Mouse (Mus musculus) heart, embryonic 11.5 days (tissue): Measurements from ENCODE around the gene Apobec1. TPM values are rescaled to one million over a fixed set of nuclear protein-coding genes. Genes with fewer than 3 reads are reported as not detected.

ENCODE experiments used
- polyA plus RNA-seq: library from polyadenylated mRNA; unstranded; fragments of >200 nt; fragmentation: Nextera tagmentation; extraction: Ambion mirVana; gene quantifications from 2 replicates; pipeline ENCODE4 v1.2.1, GENCODE M21; 2014

Apobec1 gene
- polyA plus RNA-seq, 1 experiment from 2014 or later: 2.4 TPM

Other genes with a start within 250 kb of the Apobec1 start
- 8.7 and 10.9 TPM in 2 replicates for gene Rimklb, start 103.7 kb downstream of the Apobec1 start, polyA plus RNA-seq
- 5.4 and 5.9 TPM in 2 replicates for gene Mfap5, start 96.6 kb downstream of the Apobec1 start, polyA plus RNA-seq
- 0.16 TPM in 1 of 2 replicates, not detected in the other for gene Aicda, start 48.6 kb downstream of the Apobec1 start, polyA plus RNA-seq
- gene Gdf3, start 7.6 kb upstream of the Apobec1 start, polyA plus RNA-seq: 0.17 and 0.56 TPM in 2 replicates
- not detected in 2 replicates for gene Dppa3, start 24.0 kb upstream of the Apobec1 start, polyA plus RNA-seq
- 0.23 and 0.25 TPM in 2 replicates for gene Nanog, start 105.0 kb upstream of the Apobec1 start, polyA plus RNA-seq
- gene Slc2a3, start 199.2 kb upstream of the Apobec1 start, polyA plus RNA-seq: 27.5 and 33.2 TPM in 2 replicates
- 4.9 and 5.9 TPM in 2 replicates for gene Foxj2, start 217.5 kb upstream of the Apobec1 start, polyA plus RNA-seq